Mouse (Mus musculus) heart, postnatal 0 days (tissue): ENCODE data around the gene Ier3.

ENCODE experiments used
- CTCF ChIP-seq: IDR thresholded peaks from 2 replicates; pipeline ENCODE4 v1.5.1; 2016; ENCODE audit warnings: antibody characterized with exemption, control low read depth, low read depth
- EP300 ChIP-seq: IDR thresholded peaks from 2 replicates; pipeline ENCODE4 v1.6.1; 2016; ENCODE audit warnings: antibody characterized with exemption, low read depth

DNA sequence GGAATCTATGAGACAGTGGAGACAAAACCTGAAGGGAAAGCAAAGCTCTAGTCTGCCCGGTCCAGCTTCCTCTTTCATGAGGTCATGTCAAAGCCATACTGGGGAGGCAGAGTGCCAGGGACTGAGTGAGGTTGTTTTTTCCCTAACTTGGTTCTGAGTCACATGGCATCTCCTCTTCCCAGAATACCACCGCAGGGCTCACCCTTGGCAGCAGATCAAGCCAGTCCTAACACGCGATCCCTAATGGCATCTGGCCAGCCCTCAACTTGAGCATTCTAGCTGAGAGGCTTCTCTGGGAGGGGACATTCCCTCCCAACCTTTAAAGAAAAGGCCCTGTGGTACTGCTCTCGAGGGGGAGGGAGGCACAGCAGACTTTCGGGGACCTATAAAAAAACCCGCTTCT, 8.2 kb upstream of the Ier3 start:
- no peak for TF ChIP-seq CTCF
- TF ChIP-seq EP300, result peak; percentile 83
